Mouse (Mus musculus) ES-E14 (cell line): ENCODE data around the gene Bcr.

Source experiments
- CHD2 ChIP-seq: IDR thresholded peaks from 2 replicates; pipeline ENCODE4 v1.6.1; 2014; ENCODE audit warnings: mild to moderate bottlenecking, low read depth, low read length, inconsistent platforms
- MAFK ChIP-seq: IDR thresholded peaks from 2 replicates; pipeline ENCODE4 v1.6.1; 2014; ENCODE audit warnings: mild to moderate bottlenecking, low read depth, low read length, inconsistent platforms; ENCODE audit not compliant: insufficient read depth
- ZC3H11A ChIP-seq: IDR thresholded peaks from 2 replicates; pipeline ENCODE4 v1.6.1; 2012; ENCODE audit warnings: low read depth, mild to moderate bottlenecking, inconsistent platforms, low read length, borderline replicate concordance
- ZNF384 ChIP-seq: IDR thresholded peaks from 2 replicates; pipeline ENCODE4 v1.6.1; 2012; ENCODE audit warnings: low read depth, low read length, inconsistent platforms

- no peak for TF ChIP-seq MAFK
- no peak for TF ChIP-seq ZC3H11A
- TF ChIP-seq CHD2 = no peak
- TF ChIP-seq ZNF384 = no peak
Observed at GRCm38 (mm10) chr10:75158356-75158755, 98.0 kb downstream of the Bcr start.
